Mouse (Mus musculus) midbrain, embryonic 14.5 days (tissue): ENCODE results near the gene Gm17409. TPM values are rescaled to one million over a fixed set of nuclear protein-coding genes. Genes with fewer than 3 reads are reported as not detected.

Experiments
- ATAC-seq: fragments of 200-750 bp; cut with Nextera tagmentation; 2 replicates; pipeline ENCODE4 v1.8.0; 2017; ENCODE audit warnings: moderate number of reproducible peaks, moderate library complexity; ENCODE audit not compliant: low FRiP score, low TSS enrichment
- DNase-seq: peaks from one replicate; pipeline ENCODE4 v3.0.0-alpha.2; 2015
- H3K27ac ChIP-seq: fragments of 300-500 bp; sonication (generic); replicated peaks from 2 replicates; pipeline ENCODE4 v1.5.1; 2014; ENCODE audit warnings: mild to moderate bottlenecking, low read depth, low read length, moderate library complexity
- H3K27me3 ChIP-seq: fragments of 300-500 bp; sonication (generic); 2 replicates; pipeline ENCODE4 v1.6.1; 2014; ENCODE audit warnings: low read length, control low read depth, mixed read lengths; ENCODE audit not compliant: control insufficient read depth, insufficient read depth
- H3K36me3 ChIP-seq: fragments of 300-500 bp; sonication (generic); 2 replicates; pipeline ENCODE4 v1.6.1; 2014; ENCODE audit warnings: low read length, control low read depth; ENCODE audit not compliant: control insufficient read depth, insufficient read depth
- H3K4me1 ChIP-seq: fragments of 300-500 bp; sonication (generic); 2 replicates; pipeline ENCODE4 v1.6.1; 2014; ENCODE audit warnings: mild to moderate bottlenecking, antibody characterized with exemption, low read length, control low read depth; ENCODE audit not compliant: control insufficient read depth, insufficient read depth
- H3K4me2 ChIP-seq: fragments of 300-500 bp; sonication (generic); 2 replicates; pipeline ENCODE4 v1.6.1; 2014; ENCODE audit warnings: mild to moderate bottlenecking, low read length, moderate library complexity
- H3K4me3 ChIP-seq: fragments of 300-500 bp; sonication (generic); replicated peaks from 2 replicates; pipeline ENCODE4 v1.5.1; 2014; ENCODE audit warnings: low read depth, low read length
- H3K9ac ChIP-seq: fragments of 300-500 bp; sonication (generic); replicated peaks from 2 replicates; pipeline ENCODE4 v1.6.1; 2014; ENCODE audit warnings: mild to moderate bottlenecking, low read length, moderate library complexity
- H3K9me3 ChIP-seq: fragments of 300-500 bp; sonication (generic); 2 replicates; pipeline ENCODE4 v1.6.1; 2016; ENCODE audit warnings: low read length, control low read depth, mixed read lengths; ENCODE audit not compliant: control insufficient read depth
- WGBS: fragments of 180-500 bp; shearing (Covaris S2); extraction: QIAGEN DNeasy Blood & Tissue Kit; methylation state at CpG from one replicate; pipeline ENCODE4 v1.1.7; 2014; 5-methylcytosine and 5-hydroxymethylcytosine counted together
- polyA plus RNA-seq: library from polyadenylated mRNA; unstranded; fragments of >200 nt; fragmentation: Nextera tagmentation; extraction: Ambion mirVana; gene quantifications from 2 replicates; pipeline ENCODE4 v1.2.1, GENCODE M21; 2014

Gm17409 gene
- polyA plus RNA-seq, 1 experiment from 2014 or later, result not detected

DNA sequence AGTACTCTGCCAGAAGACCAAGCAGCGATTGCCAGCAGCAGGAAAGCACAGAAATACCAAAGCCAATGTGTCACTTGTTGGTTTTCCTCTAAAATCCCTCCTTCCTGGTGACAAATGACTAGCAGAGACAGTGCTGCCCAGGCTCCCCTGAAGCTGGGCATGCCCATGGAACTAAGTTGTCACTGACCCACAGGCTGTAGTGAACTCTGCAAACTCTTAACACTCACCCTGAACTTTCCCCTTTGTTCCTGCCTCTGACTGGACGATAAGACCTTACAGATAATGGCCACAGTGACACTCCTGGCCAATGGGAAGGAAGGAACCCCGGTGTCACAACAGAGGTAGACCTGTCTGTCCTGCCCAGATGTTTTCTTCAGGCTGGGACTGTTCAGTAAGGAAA is 43.3 kb downstream of the Gm17409 start:
- H3K9me3 ChIP-seq, result no peaks in the 10 kb centered on the region
- ATAC-seq, result no peak
- no peak for DNase-seq
- no peak overlapping the region for H3K27ac ChIP-seq
- no peak overlapping the region for H3K9ac ChIP-seq
- H3K27me3 ChIP-seq, result no peaks in the 10 kb centered on the region
- no peak overlapping the region for H3K4me2 ChIP-seq
- H3K4me1 ChIP-seq, result no peaks in the 10 kb centered on the region
- no peaks in the 10 kb centered on the region for H3K36me3 ChIP-seq
- no peak overlapping the region for H3K4me3 ChIP-seq
- WGBS, result 87% methylated on average over 3 of the region's 3 CpGs

DNA sequence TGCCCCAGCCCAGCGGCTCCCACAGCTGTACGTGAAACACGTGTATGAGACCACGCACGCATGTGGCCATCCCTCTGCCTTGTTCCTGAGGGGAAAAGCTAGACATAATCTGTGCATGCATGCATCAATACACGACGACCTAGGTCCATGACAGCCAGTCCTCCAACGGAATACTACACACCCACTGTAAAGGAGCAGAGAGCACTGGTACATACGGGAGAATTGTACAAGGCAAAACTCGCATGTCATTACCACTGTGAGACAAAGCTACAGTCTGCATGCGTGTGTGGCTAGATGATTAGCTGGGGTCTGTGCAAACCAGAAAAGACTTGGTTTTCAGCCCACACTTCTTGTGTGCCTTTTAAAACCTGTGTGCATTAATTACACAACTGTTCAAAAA is 44.6 kb downstream of the Gm17409 start:
- H3K9me3 ChIP-seq, result no peaks in the 10 kb centered on the region
- H3K9ac ChIP-seq, result no peak overlapping the region
- WGBS, result 96% methylated on average over 11 of the region's 11 CpGs
- ATAC-seq (no peak), DNase-seq (no peak)
- no peaks in the 10 kb centered on the region for H3K27me3 ChIP-seq
- no peaks in the 10 kb centered on the region for H3K36me3 ChIP-seq
- H3K27ac ChIP-seq, result no peak overlapping the region
- no peak overlapping the region for H3K4me3 ChIP-seq
- no peaks in the 10 kb centered on the region for H3K4me1 ChIP-seq
- no peak overlapping the region for H3K4me2 ChIP-seq

DNA sequence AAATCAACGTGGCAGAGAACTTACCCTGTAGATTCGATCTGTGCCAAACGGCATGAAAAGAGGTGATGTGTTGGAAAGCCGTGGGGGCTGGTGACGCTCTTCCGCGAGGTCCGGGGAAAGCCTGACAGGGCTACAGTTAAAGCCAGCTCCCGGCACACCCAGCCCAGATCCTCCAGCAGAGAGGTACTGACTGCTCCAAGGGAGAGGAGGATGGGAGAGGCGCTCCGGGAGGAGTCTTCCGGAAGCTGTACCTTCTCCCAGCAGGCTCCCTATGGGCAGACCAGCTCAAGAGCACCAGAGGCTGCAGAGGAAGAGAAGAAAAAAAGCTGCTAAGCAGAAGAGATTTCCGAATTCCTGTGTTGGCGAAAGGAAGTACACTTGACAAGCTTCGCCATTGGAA is 46.1 kb downstream of the Gm17409 start:
- no peak overlapping the region for H3K27ac ChIP-seq
- 50% methylated on average over 15 of the region's 15 CpGs for WGBS
- no peaks in the 10 kb centered on the region for H3K27me3 ChIP-seq
- DNase-seq (no peak), ATAC-seq (no peak)
- H3K36me3 ChIP-seq, result no peaks in the 10 kb centered on the region
- no peak overlapping the region for H3K4me3 ChIP-seq
- no peak overlapping the region for H3K4me2 ChIP-seq
- no peaks in the 10 kb centered on the region for H3K9me3 ChIP-seq
- no peaks in the 10 kb centered on the region for H3K4me1 ChIP-seq
- H3K9ac ChIP-seq, result no peak overlapping the region

DNA sequence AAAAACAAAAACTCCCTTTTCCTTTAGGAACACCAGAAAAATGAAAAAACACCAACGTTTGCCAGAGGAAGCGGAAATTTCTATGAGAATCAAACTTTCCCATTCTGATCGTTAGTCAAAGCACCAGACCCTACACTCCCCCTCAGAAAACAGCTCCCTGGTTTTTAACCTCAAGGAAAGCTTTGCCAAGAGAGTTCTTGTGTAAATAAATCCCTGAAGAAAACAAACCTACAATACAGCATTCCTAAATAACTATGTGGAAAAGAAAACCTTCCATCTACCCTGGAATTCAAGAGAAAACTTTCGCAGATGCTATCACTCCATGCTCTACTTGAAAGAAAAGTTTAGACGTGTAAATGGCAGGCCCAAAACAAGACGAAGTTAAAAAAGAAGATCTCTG is 47.0 kb downstream of the Gm17409 start:
- H3K4me3 ChIP-seq, result no peak overlapping the region
- no peak overlapping the region for H3K27ac ChIP-seq
- H3K36me3 ChIP-seq, result no peaks in the 10 kb centered on the region
- H3K9ac ChIP-seq, result no peak overlapping the region
- ATAC-seq (no peak), DNase-seq (no peak)
- 82% methylated on average over 6 of the region's 6 CpGs for WGBS
- H3K27me3 ChIP-seq, result no peaks in the 10 kb centered on the region
- H3K4me1 ChIP-seq, result no peaks in the 10 kb centered on the region
- H3K4me2 ChIP-seq, result no peak overlapping the region
- H3K9me3 ChIP-seq, result no peaks in the 10 kb centered on the region

DNA sequence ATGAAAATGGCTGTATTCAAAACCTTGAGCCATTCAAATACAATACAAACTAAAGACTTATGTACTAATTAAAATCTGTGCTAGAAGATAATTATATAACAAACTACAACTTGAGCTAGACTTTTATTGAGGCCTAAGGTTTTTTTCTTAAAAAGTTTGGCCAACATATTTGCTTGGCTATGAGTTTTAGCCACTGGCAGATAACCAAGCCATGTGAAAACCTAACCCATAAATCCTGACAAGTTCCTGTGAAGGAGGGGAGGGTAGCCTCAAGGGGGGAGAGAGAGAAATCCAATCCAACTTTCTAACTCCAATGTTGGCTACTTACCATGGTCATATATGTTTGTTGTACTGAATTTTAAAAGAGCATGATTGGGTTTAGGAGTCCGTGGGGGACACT is 48.6 kb downstream of the Gm17409 start:
- no peaks in the 10 kb centered on the region for H3K27me3 ChIP-seq
- ATAC-seq (no peak), DNase-seq (no peak)
- no peak overlapping the region for H3K27ac ChIP-seq
- H3K4me1 ChIP-seq, result no peaks in the 10 kb centered on the region
- 81% methylated on average over 1 of the region's 1 CpGs for WGBS
- no peaks in the 10 kb centered on the region for H3K36me3 ChIP-seq
- no peak overlapping the region for H3K4me2 ChIP-seq
- H3K4me3 ChIP-seq, result no peak overlapping the region
- H3K9ac ChIP-seq, result no peak overlapping the region
- H3K9me3 ChIP-seq, result no peaks in the 10 kb centered on the region

Other genes starting within 250 kb of the Gm17409 start
- 0.43 and 0.86 TPM in 2 replicates for gene Acvr1c, start 112.2 kb upstream of the Gm17409 start, polyA plus RNA-seq
- 5.6 and 7.5 TPM in 2 replicates for gene Acvr1, start 97.0 kb downstream of the Gm17409 start, polyA plus RNA-seq
- 14.1 and 14.4 TPM in 2 replicates for gene Upp2, start 97.2 kb downstream of the Gm17409 start, polyA plus RNA-seq